Mouse (Mus musculus): ENCODE data around the gene Gm21987. TPM values are rescaled to one million over a fixed set of nuclear protein-coding genes. Genes with fewer than 3 reads are reported as not detected.

The Gm21987 gene
- polyA plus RNA-seq, 1 experiment from 2014 or later, result not detected

GRCm38 (mm10) chr16:38408416-38408815, 61.6 kb downstream of the Gm21987 start:
- no peaks in the 10 kb centered on the region for H3K36me3 ChIP-seq (ENCODE audit: control insufficient read depth, insufficient read depth, low read length)
- ATAC-seq (ENCODE audit: low FRiP score, low TSS enrichment), result no peak
- no peak overlapping the region for H3K27ac ChIP-seq (replicated peaks; ENCODE audit: low read depth, low read length)
- WGBS, result 89% methylated on average over 8 of the region's 8 CpGs
- no peak overlapping the region for H3K4me2 ChIP-seq (ENCODE audit: low read length)
- no peaks in the 10 kb centered on the region for H3K9me3 ChIP-seq (ENCODE audit: control insufficient read depth, low read length)
- no peaks in the 10 kb centered on the region for H3K27me3 ChIP-seq (ENCODE audit: control insufficient read depth, insufficient read depth, low read length)
- no peak overlapping the region for H3K9ac ChIP-seq (replicated peaks; ENCODE audit: low read length)
- H3K4me3 ChIP-seq (replicated peaks; ENCODE audit: low read depth, low read length), result no peak overlapping the region
- H3K4me1 ChIP-seq (ENCODE audit: control insufficient read depth, insufficient read depth, low read length), result no peaks in the 10 kb centered on the region
- DNase-seq, result no peak

Other genes with a start within 250 kb of the Gm21987 start
- gene Nr1i2, start 52.2 kb upstream of the Gm21987 start, polyA plus RNA-seq (2014; fragmentation: Nextera tagmentation; extraction: Ambion mirVana), result not detected in 2 replicates
- 0.51 and 1.0 TPM in 2 replicates for gene Maats1, start 4.9 kb upstream of the Gm21987 start, polyA plus RNA-seq (2014; fragmentation: Nextera tagmentation; extraction: Ambion mirVana)
- gene Cox17, start within 50 bp of the Gm21987 start, polyA plus RNA-seq (2014; fragmentation: Nextera tagmentation; extraction: Ambion mirVana), result 83.8 and 88.1 TPM in 2 replicates
- 0.51 TPM in 2 replicates for gene Popdc2, start 15.2 kb downstream of the Gm21987 start, polyA plus RNA-seq (2014; fragmentation: Nextera tagmentation; extraction: Ambion mirVana)
- 0.26 and 0.38 TPM in 2 replicates for gene Pla1a, start 86.1 kb downstream of the Gm21987 start, polyA plus RNA-seq (2014; fragmentation: Nextera tagmentation; extraction: Ambion mirVana)
- 139 and 158 TPM in 2 replicates for gene Adprh, start 105.7 kb downstream of the Gm21987 start, polyA plus RNA-seq (2014; fragmentation: Nextera tagmentation; extraction: Ambion mirVana)
- gene Cd80, start 108.5 kb downstream of the Gm21987 start, polyA plus RNA-seq (2014; fragmentation: Nextera tagmentation; extraction: Ambion mirVana), result 0.35 and 0.93 TPM in 2 replicates
- 28.5 and 28.9 TPM in 2 replicates for gene Timmdc1, start 175.6 kb downstream of the Gm21987 start, polyA plus RNA-seq (2014; fragmentation: Nextera tagmentation; extraction: Ambion mirVana)
- gene Poglut1, start 203.2 kb downstream of the Gm21987 start, polyA plus RNA-seq (2014; fragmentation: Nextera tagmentation; extraction: Ambion mirVana), result 49.0 and 62.8 TPM in 2 replicates
- 35.6 and 38.6 TPM in 2 replicates for gene Tmem39a, start 211.7 kb downstream of the Gm21987 start, polyA plus RNA-seq (2014; fragmentation: Nextera tagmentation; extraction: Ambion mirVana)

Data from midbrain, embryonic 14.5 days (tissue).